Mouse (Mus musculus) liver, postnatal 0 days (tissue): ENCODE data around the gene Zcchc14. TPM values are rescaled to one million over a fixed set of nuclear protein-coding genes. Genes with fewer than 3 reads are reported as not detected.

Experiments
- ATAC-seq: fragments of 200-750 bp; cut with Nextera tagmentation; 2 replicates; pipeline ENCODE4 v1.8.0; 2017; ENCODE audit warnings: mild to moderate bottlenecking, moderate library complexity
- DNase-seq: peaks from one replicate; pipeline ENCODE4 v3.0.0-alpha.2; 2016
- H3K27ac ChIP-seq: fragments of 300-500 bp; sonication (generic); 2 replicates; pipeline ENCODE4 v1.5.1; 2014; ENCODE audit warnings: antibody characterized with exemption, moderate library complexity, mild to moderate bottlenecking, low read depth
- H3K27me3 ChIP-seq: fragments of 300-500 bp; sonication (generic); 2 replicates; pipeline ENCODE4 v1.6.1; 2014; ENCODE audit warnings: low read length, control low read depth, mixed read lengths; ENCODE audit not compliant: insufficient read depth
- H3K36me3 ChIP-seq: fragments of 300-500 bp; sonication (generic); replicated peaks from 2 replicates; pipeline ENCODE4 v1.6.1; 2014; ENCODE audit warnings: mild to moderate bottlenecking, control low read depth, low read length, moderate library complexity, mixed read lengths; ENCODE audit not compliant: insufficient read depth
- H3K4me1 ChIP-seq: fragments of 300-500 bp; sonication (generic); 2 replicates; pipeline ENCODE4 v1.6.1; 2014; ENCODE audit warnings: antibody characterized with exemption, mild to moderate bottlenecking, control low read depth; ENCODE audit not compliant: insufficient read depth
- H3K4me2 ChIP-seq: fragments of 300-500 bp; sonication (generic); 2 replicates; pipeline ENCODE4 v1.6.1; 2014; ENCODE audit warnings: low read depth, mild to moderate bottlenecking, low read length, moderate library complexity, mixed read lengths
- H3K4me3 ChIP-seq: fragments of 300-500 bp; sonication (generic); 2 replicates; pipeline ENCODE4 v1.5.1; 2014; ENCODE audit warnings: low read depth, low read length
- H3K9ac ChIP-seq: fragments of 300-500 bp; sonication (generic); replicated peaks from 2 replicates; pipeline ENCODE4 v1.6.1; 2014; ENCODE audit warnings: mild to moderate bottlenecking, moderate library complexity
- H3K9me3 ChIP-seq: fragments of 300-500 bp; sonication (generic); 2 replicates; pipeline ENCODE4 v1.6.1; 2016; ENCODE audit warnings: mild to moderate bottlenecking, control low read depth, low read length, mixed read lengths
- CTCF ChIP-seq: sonication (generic); IDR thresholded peaks from 2 replicates; pipeline ENCODE4 v1.5.1; 2016; ENCODE audit warnings: antibody characterized with exemption, low read depth
- EP300 ChIP-seq: IDR thresholded peaks from 2 replicates; pipeline ENCODE4 v1.6.1; 2016; ENCODE audit warnings: antibody characterized with exemption, low read depth, mild to moderate bottlenecking
- WGBS: fragments of 180-500 bp; shearing (Covaris S2); extraction: QIAGEN DNeasy Blood & Tissue Kit; methylation state at CpG from one replicate; pipeline ENCODE4 v1.1.7; 2014; ENCODE audit not compliant: insufficient replicate concordance; 5-methylcytosine and 5-hydroxymethylcytosine counted together
- polyA plus RNA-seq: library from polyadenylated mRNA; unstranded; fragments of >200 nt; fragmentation: Nextera tagmentation; extraction: Ambion mirVana; gene quantifications from 2 replicates; pipeline ENCODE4 v1.2.1, GENCODE M21; 2015

The Zcchc14 gene
- polyA plus RNA-seq, 1 experiment from 2014 or later: 2.3 TPM

DNA sequence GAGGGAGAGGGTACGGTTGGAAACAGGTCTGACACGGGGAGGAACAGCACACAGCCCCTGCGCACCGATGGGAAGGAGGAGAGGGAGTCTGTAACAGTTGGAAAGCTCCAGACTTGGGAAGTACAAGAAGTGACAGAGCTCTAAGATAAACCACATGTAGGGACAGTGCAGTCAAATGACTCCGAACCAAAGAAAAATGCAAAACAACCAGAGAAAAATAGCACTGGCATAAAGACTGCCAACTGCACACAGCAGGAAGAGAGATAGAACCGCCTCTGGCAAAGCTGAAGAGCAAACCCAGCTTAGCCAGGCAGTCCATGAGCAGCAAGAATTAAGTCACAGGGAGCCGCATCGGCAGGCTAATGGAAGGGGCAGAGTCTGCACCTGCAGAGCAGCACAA, 29.7 kb downstream of the Zcchc14 start:
- DNase-seq: no peak

DNA sequence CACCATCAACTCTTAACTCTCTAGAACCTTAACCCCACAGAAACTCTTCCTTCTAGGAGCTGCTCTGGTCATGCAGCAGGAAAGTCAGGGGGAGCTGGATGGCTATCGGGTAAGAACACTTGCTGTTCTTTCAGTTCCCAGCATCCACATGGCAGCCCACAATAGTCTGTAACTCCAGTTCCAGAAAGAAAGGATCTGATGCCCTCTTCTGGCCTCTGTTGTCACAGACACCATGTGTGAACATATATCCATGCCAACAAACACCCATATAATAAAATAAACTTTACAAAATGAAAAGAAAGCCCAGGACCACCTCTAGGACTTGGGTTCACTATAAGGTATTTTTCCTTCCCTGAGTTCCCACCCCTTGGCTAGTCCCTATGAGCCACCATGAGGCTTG, 30.8 kb downstream of the Zcchc14 start:
- 46% methylated on average over 1 of the region's 1 CpGs for WGBS
- no peak for ATAC-seq

More for the DNA sequence above, 29.7 kb downstream of the Zcchc14 start:
- peaks cover 17% of the 10 kb centered on the region for H3K4me1 ChIP-seq
- whole genome bisulfite sequencing: 85% methylated on average over 8 of the region's 8 CpGs
- no peak for ATAC-seq
- TF ChIP-seq EP300 (no peak), CTCF (no peak)
- H3K27me3 ChIP-seq: no peaks in the 10 kb centered on the region
- no peak overlapping the region for H3K4me2 ChIP-seq
- no peaks in the 10 kb centered on the region for H3K9me3 ChIP-seq
- H3K36me3 ChIP-seq: no peaks in the 10 kb centered on the region; the same call in 1 of the 2 replicates
- H3K4me3 ChIP-seq: no peak overlapping the region
- no peak overlapping the region for H3K27ac ChIP-seq
- H3K9ac ChIP-seq: no peak overlapping the region

GRCm38 (mm10) chr8:121620801-121621516, 31.7 kb downstream of the Zcchc14 start:
- DNase-seq (peak; percentile 62), ATAC-seq (no peak)
- Histone ChIP-seq H3K4me3 (no peak overlapping the region), H3K4me2 (no peak overlapping the region), H3K27me3 (no peaks in the 10 kb centered on the region), H3K9ac (no peak overlapping the region), H3K4me1 (peaks cover 17% of the 10 kb centered on the region), H3K9me3 (no peaks in the 10 kb centered on the region), H3K36me3 (no peaks in the 10 kb centered on the region; the same call in 1 of the 2 replicates), H3K27ac (peak overlapping the region; percentile 56; the same call in 1 of the 2 replicates)
- 78% methylated on average over 12 of the region's 12 CpGs for WGBS
- no peak for TF ChIP-seq EP300
- TF ChIP-seq CTCF: no peak

More for the DNA sequence above, 30.8 kb downstream of the Zcchc14 start:
- peaks cover 17% of the 10 kb centered on the region for H3K4me1 ChIP-seq
- DNase-seq: no peak
- no peak overlapping the region for H3K4me3 ChIP-seq
- H3K4me2 ChIP-seq: no peak overlapping the region
- H3K36me3 ChIP-seq: no peaks in the 10 kb centered on the region; the same call in 1 of the 2 replicates
- no peak overlapping the region for H3K9ac ChIP-seq
- no peak overlapping the region for H3K27ac ChIP-seq
- TF ChIP-seq CTCF: peak; percentile 34
- TF ChIP-seq EP300: no peak
- no peaks in the 10 kb centered on the region for H3K9me3 ChIP-seq
- no peaks in the 10 kb centered on the region for H3K27me3 ChIP-seq

GRCm38 (mm10) chr8:121619401-121619995, 33.2 kb downstream of the Zcchc14 start:
- Histone ChIP-seq H3K27me3 (no peaks in the 10 kb centered on the region), H3K4me3 (no peak overlapping the region), H3K4me1 (peaks cover 17% of the 10 kb centered on the region), H3K27ac (peak overlapping the region; percentile 56), H3K9me3 (no peaks in the 10 kb centered on the region), H3K4me2 (no peak overlapping the region), H3K9ac (no peak overlapping the region), H3K36me3 (no peaks in the 10 kb centered on the region; the same call in 1 of the 2 replicates)
- peak; percentile 94 for ATAC-seq
- WGBS: 38% methylated on average over 7 of the region's 7 CpGs
- DNase-seq: peak; percentile 52
- peak; percentile 82 for TF ChIP-seq EP300
- TF ChIP-seq CTCF: no peak

DNA sequence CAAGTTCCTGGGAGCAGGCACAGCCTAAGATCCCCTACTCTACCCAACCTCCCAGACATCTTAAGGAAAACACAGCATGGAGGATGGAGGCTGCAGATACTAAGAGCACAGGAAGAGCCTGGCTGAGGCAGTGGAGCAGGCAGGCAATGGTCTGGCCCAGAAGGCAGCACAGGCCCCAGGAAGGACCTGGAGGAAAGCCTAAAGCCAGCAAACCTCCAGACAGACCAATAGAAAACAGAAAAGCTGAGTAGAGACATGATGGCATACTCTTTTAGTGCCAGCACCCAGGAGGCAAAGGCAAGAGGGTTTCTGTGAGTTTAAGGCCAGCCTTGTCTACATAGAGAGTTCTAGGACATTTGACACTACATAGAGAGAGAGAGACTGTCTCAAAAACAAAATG, 39.3 kb downstream of the Zcchc14 start:
- H3K4me2 ChIP-seq: no peak overlapping the region
- no peak overlapping the region for H3K9ac ChIP-seq
- no peaks in the 10 kb centered on the region for H3K9me3 ChIP-seq
- no peaks in the 10 kb centered on the region; the same call in 1 of the 2 replicates for H3K36me3 ChIP-seq
- H3K27ac ChIP-seq: no peak overlapping the region
- no peak for DNase-seq
- no peaks in the 10 kb centered on the region for H3K27me3 ChIP-seq
- H3K4me3 ChIP-seq: no peak overlapping the region
- no peak for TF ChIP-seq CTCF
- no peak for TF ChIP-seq EP300
- no peak for ATAC-seq
- no peaks in the 10 kb centered on the region for H3K4me1 ChIP-seq

DNA sequence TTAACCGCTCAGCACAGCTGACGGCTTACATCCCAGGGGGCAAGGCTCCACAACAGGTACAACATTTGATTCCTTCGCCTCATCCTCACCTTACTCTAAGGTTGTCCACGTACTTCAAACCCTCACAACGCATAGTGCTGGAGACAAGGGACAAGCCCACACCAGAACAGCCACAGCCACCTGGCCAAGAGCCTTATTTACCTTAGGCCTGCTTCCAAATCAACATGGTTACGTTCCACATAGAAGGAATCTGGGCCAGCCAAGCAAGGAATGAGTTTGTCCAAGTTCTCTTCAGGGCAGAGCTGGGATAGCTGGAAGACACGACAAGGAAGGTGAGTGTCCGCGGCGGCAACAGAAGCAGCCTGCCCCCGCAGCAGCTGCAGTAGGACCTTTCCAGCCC, 42.8 kb downstream of the Zcchc14 start:
- no peak overlapping the region for H3K4me3 ChIP-seq
- H3K4me2 ChIP-seq: no peak overlapping the region
- no peak for TF ChIP-seq EP300
- no peak for TF ChIP-seq CTCF
- DNase-seq (no peak), ATAC-seq (no peak)
- H3K9ac ChIP-seq: no peak overlapping the region
- H3K9me3 ChIP-seq: no peaks in the 10 kb centered on the region
- no peak overlapping the region for H3K27ac ChIP-seq
- peaks cover 3% of the 10 kb centered on the region for H3K36me3 ChIP-seq
- WGBS: 83% methylated on average over 11 of the region's 11 CpGs
- no peaks in the 10 kb centered on the region for H3K4me1 ChIP-seq
- no peaks in the 10 kb centered on the region for H3K27me3 ChIP-seq
